8 mouse cellular contexts compared by ENCODE assay signal in the genomic region with DNA sequence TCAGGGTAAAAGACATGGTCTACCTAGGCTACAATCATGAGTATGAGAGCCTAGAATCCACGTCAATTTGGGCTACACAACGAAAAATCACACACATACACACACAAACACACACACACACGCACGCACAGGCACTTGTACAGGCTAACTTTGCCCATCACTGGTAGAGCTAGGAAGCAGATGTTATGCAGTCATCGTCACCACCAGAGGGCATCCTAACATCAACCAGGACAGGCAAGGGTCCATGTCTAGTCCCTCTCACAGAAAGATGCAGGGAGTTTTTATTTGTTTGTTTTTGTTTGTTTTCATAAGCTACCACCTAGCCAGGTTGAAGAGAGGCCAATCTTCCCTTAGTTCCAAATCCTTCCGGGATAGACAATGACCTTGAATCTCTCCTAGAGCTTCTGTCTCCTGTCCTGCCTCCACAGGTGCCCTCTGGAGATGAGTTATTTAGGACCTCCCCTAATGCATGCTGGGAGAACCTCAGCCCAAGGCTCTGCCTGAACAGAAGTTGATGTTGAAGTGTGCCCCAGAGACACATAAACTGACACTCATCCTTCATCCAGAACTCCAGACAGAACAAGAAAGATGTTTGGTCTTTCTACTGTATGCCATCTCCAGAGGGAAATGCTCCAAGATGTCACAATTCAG. TPM values are rescaled to one million over a fixed set of nuclear protein-coding genes. Genes with fewer than 3 reads are reported as not detected.
DNase-seq lines count a peak whose midpoint lies in the region; ATAC-seq and TF ChIP-seq lines count a peak whose summit lies in the region.

No protein-coding gene starts in this region.

- no peaks in the 10 kb centered on the region for H3K36me3 ChIP-seq in thymus, adult 2 months (ENCODE audit: control insufficient read depth, insufficient read depth, low read length)
- no peaks in the 10 kb centered on the region for H3K36me3 ChIP-seq in forebrain, embryonic 12.5 days (replicated peaks)
- H3K36me3 ChIP-seq in hindbrain, embryonic 16.5 days (ENCODE audit: control insufficient read depth, insufficient read depth, low read length), result no peaks in the 10 kb centered on the region
- H3K36me3 ChIP-seq in midbrain, embryonic 13.5 days, result no peaks in the 10 kb centered on the region
- H3K36me3 ChIP-seq in stomach, embryonic 15.5 days, result no peaks in the 10 kb centered on the region

- no peak for TF ChIP-seq CTCF in thymus, adult 2 months (IDR thresholded peaks at IDR 0.05; ENCODE audit: borderline replicate concordance, control insufficient read depth, extremely low read depth, insufficient read depth, low read length, poor library complexity)
- TF ChIP-seq CTCF in left cerebral cortex, adult 2 months (IDR thresholded peaks at IDR 0.05), result peak; percentile 77

- 12% methylated on average over 6 of the region's 6 CpGs for WGBS in thymus, adult 2 months
- 23% methylated on average over 6 of the region's 6 CpGs for WGBS in forebrain, embryonic 12.5 days
- WGBS in hindbrain, embryonic 16.5 days, result 21% methylated on average over 6 of the region's 6 CpGs
- whole genome bisulfite sequencing in midbrain, embryonic 13.5 days, result 14% methylated on average over 6 of the region's 6 CpGs
- 14% methylated on average over 6 of the region's 6 CpGs for WGBS in stomach, embryonic 15.5 days

- peak; percentile 82 for ATAC-seq in forebrain, embryonic 12.5 days (ENCODE audit: low FRiP score)
- peak; percentile 91 for ATAC-seq in hindbrain, embryonic 16.5 days
- peak; percentile 87 for ATAC-seq in midbrain, embryonic 13.5 days
- peak; percentile 50; the same call in 1 of the 2 replicates for ATAC-seq in stomach, embryonic 15.5 days (ENCODE audit: insufficient read depth, low FRiP score, low read depth)

- no peak overlapping the region for H3K4me2 ChIP-seq in forebrain, embryonic 12.5 days
- no peak overlapping the region for H3K4me2 ChIP-seq in hindbrain, embryonic 16.5 days (ENCODE audit: low read length)
- H3K4me2 ChIP-seq in midbrain, embryonic 13.5 days (replicated peaks), result no peak overlapping the region
- H3K4me2 ChIP-seq in stomach, embryonic 15.5 days, result no peak overlapping the region

- no peaks in the 10 kb centered on the region for H3K27me3 ChIP-seq in thymus, adult 2 months (ENCODE audit: control insufficient read depth, insufficient read depth, low read length)
- peaks cover 5% of the 10 kb centered on the region; the same call in 1 of the 2 replicates for H3K27me3 ChIP-seq in forebrain, embryonic 12.5 days
- H3K27me3 ChIP-seq in hindbrain, embryonic 16.5 days (replicated peaks; ENCODE audit: control insufficient read depth, insufficient read depth, low read length), result no peaks in the 10 kb centered on the region
- H3K27me3 ChIP-seq in midbrain, embryonic 13.5 days, result no peaks in the 10 kb centered on the region
- no peaks in the 10 kb centered on the region for H3K27me3 ChIP-seq in stomach, embryonic 15.5 days (replicated peaks)

- intact Hi-C loops in left cerebral cortex, adult 2 months (cut with DNase I), result loop anchor here (1.0 to 2.0 kb wide), 3 partner anchors 78 to 258 kb away; no protein-coding TSS in a partner anchor

- H3K27ac ChIP-seq in thymus, adult 2 months (ENCODE audit: control insufficient read depth, insufficient read depth, low read length), result no peak overlapping the region
- no peak overlapping the region for H3K27ac ChIP-seq in forebrain, embryonic 12.5 days
- H3K27ac ChIP-seq in hindbrain, embryonic 16.5 days (ENCODE audit: low read depth, low read length), result no peak overlapping the region
- H3K27ac ChIP-seq in left cerebral cortex, adult 2 months, result no peak overlapping the region
- H3K27ac ChIP-seq in midbrain, embryonic 13.5 days, result no peak overlapping the region
- no peak overlapping the region for H3K27ac ChIP-seq in stomach, embryonic 15.5 days

- no peak overlapping the region for H3K4me3 ChIP-seq in thymus, adult 2 months (ENCODE audit: control insufficient read depth, insufficient read depth, low read length)
- H3K4me3 ChIP-seq in forebrain, embryonic 12.5 days (replicated peaks), result no peak overlapping the region
- H3K4me3 ChIP-seq in hindbrain, embryonic 16.5 days (ENCODE audit: low read length), result no peak overlapping the region
- H3K4me3 ChIP-seq in left cerebral cortex, adult 2 months, result no peak overlapping the region
- H3K4me3 ChIP-seq in midbrain, embryonic 13.5 days (replicated peaks), result no peak overlapping the region
- no peak overlapping the region for H3K4me3 ChIP-seq in stomach, embryonic 15.5 days (replicated peaks)

- H3K9ac ChIP-seq in forebrain, embryonic 12.5 days, result no peak overlapping the region
- H3K9ac ChIP-seq in hindbrain, embryonic 16.5 days (ENCODE audit: low read depth, low read length), result no peak overlapping the region
- H3K9ac ChIP-seq in midbrain, embryonic 13.5 days (replicated peaks), result no peak overlapping the region
- H3K9ac ChIP-seq in stomach, embryonic 15.5 days, result no peak overlapping the region

- H3K9me3 ChIP-seq in forebrain, embryonic 12.5 days, result peaks cover 3% of the 10 kb centered on the region; the same call in 1 of the 2 replicates
- peaks cover 2% of the 10 kb centered on the region; the same call in 1 of the 2 replicates for H3K9me3 ChIP-seq in hindbrain, embryonic 16.5 days (ENCODE audit: control insufficient read depth, low read length)
- no peaks in the 10 kb centered on the region for H3K9me3 ChIP-seq in midbrain, embryonic 13.5 days
- no peaks in the 10 kb centered on the region for H3K9me3 ChIP-seq in stomach, embryonic 15.5 days

- no peaks in the 10 kb centered on the region for H3K4me1 ChIP-seq in thymus, adult 2 months (replicated peaks; ENCODE audit: control insufficient read depth, insufficient read depth, low read length)
- no peaks in the 10 kb centered on the region for H3K4me1 ChIP-seq in forebrain, embryonic 12.5 days
- no peaks in the 10 kb centered on the region; the same call in 1 of the 2 replicates for H3K4me1 ChIP-seq in hindbrain, embryonic 16.5 days (ENCODE audit: control insufficient read depth, insufficient read depth, low read depth, low read length)
- no peaks in the 10 kb centered on the region for H3K4me1 ChIP-seq in midbrain, embryonic 13.5 days (replicated peaks)
- no peaks in the 10 kb centered on the region for H3K4me1 ChIP-seq in stomach, embryonic 15.5 days

- TF ChIP-seq POLR2A in thymus, adult 2 months (IDR thresholded peaks at IDR 0.05; ENCODE audit: control insufficient read depth, extremely low read depth, insufficient read depth, low read length, poor library complexity), result no peak

- peak; percentile 68 for DNase-seq in thymus, adult 2 months
- no peak for DNase-seq in thymus, adult 18-20 months
- peak; percentile 22 for DNase-seq in c-Kit-positive CD71-positive TER-119-positive erythroid progenitor cells, embryonic 14.5 days (ENCODE audit: low spot score)
- DNase-seq in left cerebral cortex, adult 2 months (ENCODE audit: extremely low spot score in 1 of 2, low spot score in 2 of 2), result peak; percentile 50 to 54

RNA-seq across cellular contexts. Expression of a gene that starts 32.0 kb away (rescaled TPM):
- 1.7 and 1.8 TPM in 2 replicates for polyA plus RNA-seq in thymus, adult 2 months (2012; rRNA removed)
- 7.0 and 7.3 TPM in 2 replicates for polyA plus RNA-seq in forebrain, embryonic 12.5 days (2016; fragmentation: Nextera tagmentation; extraction: Ambion mirVana)
- polyA plus RNA-seq in hindbrain, embryonic 16.5 days (2015; fragmentation: Nextera tagmentation; extraction: Ambion mirVana), result 8.1 and 12.7 TPM in 2 replicates
- total RNA-seq in left cerebral cortex, adult 2 months (2021), result under 1 TPM in 1 of 2 experiments, not detected in 1; 0.14 TPM
- 8.7 and 9.2 TPM in 2 replicates for polyA plus RNA-seq in midbrain, embryonic 13.5 days (2015; fragmentation: Nextera tagmentation; extraction: Ambion mirVana)
- polyA plus RNA-seq in stomach, embryonic 15.5 days (2015; fragmentation: Nextera tagmentation; extraction: Ambion mirVana), result 40.6 and 47.4 TPM in 2 replicates

RNA-seq across cellular contexts. Expression of a gene that starts 47.4 kb away (rescaled TPM):
- polyA plus RNA-seq in thymus, adult 2 months (2012; rRNA removed), result 110 and 111 TPM in 2 replicates
- 27.8 and 34.1 TPM in 2 replicates for polyA plus RNA-seq in forebrain, embryonic 12.5 days (2016; fragmentation: Nextera tagmentation; extraction: Ambion mirVana)
- polyA plus RNA-seq in hindbrain, embryonic 16.5 days (2015; fragmentation: Nextera tagmentation; extraction: Ambion mirVana), result 25.2 and 34.2 TPM in 2 replicates
- total RNA-seq in left cerebral cortex, adult 2 months (2021), result 10 to 100 TPM; 39.2 to 41.2 TPM
- 28.0 and 29.6 TPM in 2 replicates for polyA plus RNA-seq in midbrain, embryonic 13.5 days (2015; fragmentation: Nextera tagmentation; extraction: Ambion mirVana)
- polyA plus RNA-seq in stomach, embryonic 15.5 days (2015; fragmentation: Nextera tagmentation; extraction: Ambion mirVana), result 10.9 and 11.7 TPM in 2 replicates

Comparison
In these comparisons a context has a peak if more than half of its experiments do, and no peak if none do; other contexts are left out.
1. DNase-seq: peak in thymus, adult 2 months (single experiment), c-Kit-positive CD71-positive TER-119-positive erythroid progenitor cells, embryonic 14.5 days (single experiment) and left cerebral cortex, adult 2 months (2 of 2); none in thymus, adult 18-20 months (0 of 2).
2. Peak in every context shown above with its lines, with median percentiles within 50 percentile points of each other: ATAC-seq.